Mouse (Mus musculus): ENCODE measurements around the gene Cyp2d34. TPM values are rescaled to one million over a fixed set of nuclear protein-coding genes. Genes with fewer than 3 reads are reported as not detected.

Cyp2d34 gene
- polyA plus RNA-seq, 1 experiment from 2014 or later, result not detected

- no peak overlapping the region for H3K4me3 ChIP-seq
- H3K27me3 ChIP-seq (replicated peaks), result no peaks in the 10 kb centered on the region
- H3K4me2 ChIP-seq, result no peak overlapping the region
- no peak overlapping the region for H3K27ac ChIP-seq
- no peak overlapping the region for H3K9ac ChIP-seq
- no peak for ATAC-seq (replicated peaks)
- no peaks in the 10 kb centered on the region for H3K36me3 ChIP-seq (replicated peaks)
- no peaks in the 10 kb centered on the region for H3K4me1 ChIP-seq
- WGBS, result 91% methylated on average over 9 of the region's 9 CpGs
- no peaks in the 10 kb centered on the region for H3K9me3 ChIP-seq
Observed at GRCm38 (mm10) chr15:82582621-82583020, 38.1 kb downstream of the Cyp2d34 start.

- H3K4me1 ChIP-seq, result no peaks in the 10 kb centered on the region
- no peak overlapping the region for H3K27ac ChIP-seq
- no peak overlapping the region for H3K4me2 ChIP-seq
- no peak overlapping the region for H3K4me3 ChIP-seq
- no peak overlapping the region for H3K9ac ChIP-seq
- no peaks in the 10 kb centered on the region for H3K36me3 ChIP-seq (replicated peaks)
- no peaks in the 10 kb centered on the region for H3K27me3 ChIP-seq (replicated peaks)
- WGBS, result 88% methylated on average over 2 of the region's 2 CpGs
- no peak for ATAC-seq (replicated peaks)
- no peaks in the 10 kb centered on the region for H3K9me3 ChIP-seq
Observed at GRCm38 (mm10) chr15:82579071-82579470, 41.7 kb downstream of the Cyp2d34 start.

GRCm38 (mm10) chr15:82572856-82573255, 47.9 kb downstream of the Cyp2d34 start:
- Histone ChIP-seq H3K27me3 (replicated peaks) (no peaks in the 10 kb centered on the region), H3K4me2 (no peak overlapping the region), H3K9ac (no peak overlapping the region), H3K27ac (no peak overlapping the region), H3K4me1 (no peaks in the 10 kb centered on the region), H3K9me3 (no peaks in the 10 kb centered on the region), H3K36me3 (replicated peaks) (no peaks in the 10 kb centered on the region), H3K4me3 (no peak overlapping the region)
- 74% methylated on average over 1 of the region's 1 CpGs for WGBS
- ATAC-seq (replicated peaks), result no peak

Small RNAs within 50 kb of the gene (microRNA-seq; reads per million reads assigned to microRNA genes)
- not detected for gene Gm27463
- gene Gm27742, result not detected

Other genes starting within 250 kb of the Cyp2d34 start
- gene Cyp2d22, start 240.7 kb downstream of the Cyp2d34 start, polyA plus RNA-seq (2015; fragmentation: Nextera tagmentation; extraction: Ambion mirVana), result 1.7 and 2.0 TPM in 2 replicates
- gene Cyp2d11, start 226.9 kb downstream of the Cyp2d34 start, polyA plus RNA-seq (2015; fragmentation: Nextera tagmentation; extraction: Ambion mirVana), result not detected in 2 replicates
- 0.34 TPM in 1 of 2 replicates, not detected in the other for gene Cyp2d10, start 213.8 kb downstream of the Cyp2d34 start, polyA plus RNA-seq (2015; fragmentation: Nextera tagmentation; extraction: Ambion mirVana)
- gene Cyp2d9, start 187.5 kb downstream of the Cyp2d34 start, polyA plus RNA-seq (2015; fragmentation: Nextera tagmentation; extraction: Ambion mirVana), result not detected in 2 replicates
- not detected in 2 replicates for gene Cyp2d12, start 65.9 kb downstream of the Cyp2d34 start, polyA plus RNA-seq (2015; fragmentation: Nextera tagmentation; extraction: Ambion mirVana)
- not detected in 2 replicates for gene Cyp2d40, start 143.2 kb upstream of the Cyp2d34 start, polyA plus RNA-seq (2015; fragmentation: Nextera tagmentation; extraction: Ambion mirVana)
- gene Cyp2d26, start 173.3 kb upstream of the Cyp2d34 start, polyA plus RNA-seq (2015; fragmentation: Nextera tagmentation; extraction: Ambion mirVana), result not detected in 2 replicates

All from midbrain, embryonic 15.5 days (tissue).